Mouse (Mus musculus) heart, adult 2 months (tissue): ENCODE measurements at regions not wholly inside any gene's neighbourhood (a gene's known extent, or its start where the extent isn't known, plus 50 kb on each side); places are given as distances from the start of the nearest gene placed in this dataset.

Experiments
- DNase-seq, 2 experiments: peaks; one replicate each; pipeline ENCODE4 v3.0.0; 2021
- H3K27ac ChIP-seq: fragments of 200-600 bp; 2 replicates; pipeline ENCODE4 v1.8.1; 2022
- H3K27me3 ChIP-seq: fragments of 200-500 bp; 2 replicates; pipeline ENCODE4 v1.6.1; 2012; ENCODE audit warnings: mild to moderate bottlenecking, low read length, inconsistent platforms, mixed read lengths; ENCODE audit not compliant: control insufficient read depth, insufficient read depth
- H3K36me3 ChIP-seq: fragments of 200-500 bp; 2 replicates; pipeline ENCODE4 v1.6.1; 2012; ENCODE audit warnings: low read length, inconsistent platforms; ENCODE audit not compliant: control insufficient read depth, insufficient read depth
- H3K4me1 ChIP-seq: fragments of 200-500 bp; 2 replicates; pipeline ENCODE4 v1.6.1; 2011; ENCODE audit warnings: low read length; ENCODE audit not compliant: control insufficient read depth, insufficient read depth
- H3K4me3 ChIP-seq: fragments of 200-600 bp; 2 replicates; pipeline ENCODE4 v1.8.1; 2022
- H3K79me2 ChIP-seq: fragments of 200-500 bp; replicated peaks from 2 replicates; pipeline ENCODE4 v1.6.1; 2012; ENCODE audit warnings: mild to moderate bottlenecking, inconsistent platforms, low read length, moderate library complexity, mixed read lengths; ENCODE audit not compliant: control insufficient read depth, insufficient read depth
- H3K9ac ChIP-seq: fragments of 200-500 bp; 2 replicates; pipeline ENCODE4 v1.6.1; 2012; ENCODE audit warnings: low read depth, mild to moderate bottlenecking, control low read depth, inconsistent platforms, low read length, mixed read lengths
- CTCF ChIP-seq: fragments of 200-600 bp; IDR thresholded peaks from 2 replicates; pipeline ENCODE4 v1.8.1; 2022; ENCODE audit warnings: antibody characterized with exemption, mild to moderate bottlenecking, moderate library complexity
- EP300 ChIP-seq: fragments of 200-500 bp; IDR thresholded peaks from 2 replicates; pipeline ENCODE4 v1.6.1; 2011; ENCODE audit warnings: low read depth, low read length, control low read depth; ENCODE audit not compliant: insufficient read depth
- POLR2A ChIP-seq: fragments of 200-500 bp; IDR thresholded peaks from 2 replicates; pipeline ENCODE4 v1.6.1; 2011; ENCODE audit warnings: mild to moderate bottlenecking, low read depth, low read length, control low read depth; ENCODE audit not compliant: insufficient read depth
- WGBS: fragments of 180-500 bp; shearing (Covaris S2); methylation state at CpG from one replicate; pipeline ENCODE4 v1.1.7; 2018; 5-methylcytosine and 5-hydroxymethylcytosine counted together
- intact Hi-C: fragments of 180-260 bp; cut with DNase I; formaldehyde crosslinking; loops from one replicate; pipeline ENCODE4 v1.15.1; 2025

DNA sequence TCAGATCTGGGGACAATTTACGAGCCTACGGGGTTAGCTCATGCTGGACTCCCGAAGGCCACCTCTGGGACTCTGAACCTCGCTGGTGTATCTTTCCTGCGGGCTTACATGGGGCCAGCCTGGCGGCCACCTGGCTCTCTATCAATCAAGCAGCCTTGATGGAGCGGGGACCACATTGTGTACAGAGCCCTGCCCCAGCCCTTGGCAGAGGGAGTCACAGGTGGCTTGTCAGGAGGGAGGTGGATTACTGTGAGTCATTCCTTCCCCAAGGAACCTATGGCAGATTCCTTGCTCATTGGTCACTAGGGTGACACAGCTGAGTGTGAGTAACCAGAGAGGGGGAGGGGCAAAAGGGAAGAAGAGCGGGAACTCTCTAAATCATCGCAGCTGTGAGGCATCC, 105.8 kb upstream of the Vangl1 start:
- Histone ChIP-seq H3K27me3 (no peaks in the 10 kb centered on the region), H3K9ac (no peak overlapping the region), H3K27ac (no peak overlapping the region), H3K4me1 (peaks cover 2% of the 10 kb centered on the region), H3K36me3 (no peaks in the 10 kb centered on the region), H3K4me3 (no peak overlapping the region), H3K79me2 (no peaks in the 10 kb centered on the region)
- WGBS: 80% methylated on average over 9 of the region's 9 CpGs
- intact Hi-C loops: no loop called here
- no peak for DNase-seq
- TF ChIP-seq CTCF (no peak), EP300 (no peak), POLR2A (no peak)

GRCm38 (mm10) chr3:102309756-102310155, 105.3 kb upstream of the Vangl1 start:
- Histone ChIP-seq H3K27ac (no peak overlapping the region), H3K36me3 (no peaks in the 10 kb centered on the region), H3K4me1 (peaks cover 2% of the 10 kb centered on the region), H3K4me3 (no peak overlapping the region), H3K79me2 (no peaks in the 10 kb centered on the region), H3K27me3 (no peaks in the 10 kb centered on the region), H3K9ac (no peak overlapping the region)
- intact Hi-C loops: loop anchor here (1.0 kb wide), 1 partner anchor 382 kb away; no protein-coding TSS in a partner anchor
- DNase-seq: peak; percentile 66 to 79
- WGBS: 16% methylated on average over 9 of the region's 9 CpGs
- no peak for TF ChIP-seq EP300
- no peak for TF ChIP-seq POLR2A
- peak; percentile 86 for TF ChIP-seq CTCF

GRCm38 (mm10) chr3:102307656-102308055, 103.2 kb upstream of the Vangl1 start:
- Histone ChIP-seq H3K36me3 (no peaks in the 10 kb centered on the region), H3K79me2 (no peaks in the 10 kb centered on the region)

GRCm38 (mm10) chr3:102292385-102292784, 87.9 kb upstream of the Vangl1 start:
- H3K27me3 ChIP-seq: no peaks in the 10 kb centered on the region
- intact Hi-C loops: no loop called here
- DNase-seq: no peak
- H3K9ac ChIP-seq: no peak overlapping the region
- no peaks in the 10 kb centered on the region for H3K79me2 ChIP-seq
- no peaks in the 10 kb centered on the region for H3K4me1 ChIP-seq
- no peak overlapping the region for H3K4me3 ChIP-seq
- no peaks in the 10 kb centered on the region for H3K36me3 ChIP-seq
- H3K27ac ChIP-seq: no peak overlapping the region
- TF ChIP-seq CTCF (no peak), EP300 (no peak), POLR2A (no peak)
- 85% methylated on average over 3 of the region's 3 CpGs for WGBS

More at GRCm38 (mm10) chr3:102307656-102308055, 103.2 kb upstream of the Vangl1 start:
- no peak for DNase-seq
- no peak overlapping the region for H3K9ac ChIP-seq
- H3K4me1 ChIP-seq: peaks cover 2% of the 10 kb centered on the region
- TF ChIP-seq CTCF: no peak
- WGBS: 53% methylated on average over 1 of the region's 1 CpGs
- no peak overlapping the region for H3K27ac ChIP-seq
- no peaks in the 10 kb centered on the region; the same call in 1 of the 2 replicates for H3K27me3 ChIP-seq
- intact Hi-C loops: no loop called here
- no peak overlapping the region for H3K4me3 ChIP-seq

DNA sequence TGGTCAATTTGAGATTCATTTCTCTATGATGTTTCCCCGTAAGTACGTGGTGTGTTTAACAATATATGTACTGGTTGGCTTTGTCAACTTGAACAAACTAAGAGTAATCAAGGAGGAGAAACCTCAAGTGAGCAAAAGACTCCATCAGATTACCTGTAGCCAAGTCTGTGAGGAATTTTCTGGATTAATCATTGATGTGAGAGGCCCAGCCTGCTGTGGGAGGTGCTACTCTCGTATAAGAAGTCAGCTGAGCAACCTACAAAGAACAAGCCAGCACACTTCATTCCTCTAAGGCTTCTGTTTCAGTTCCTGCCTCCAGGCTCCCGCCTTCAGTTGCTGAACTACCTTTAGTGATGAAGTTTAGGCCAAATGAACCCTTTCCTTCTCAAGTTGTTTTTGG, 77.5 kb upstream of the Vangl1 start:
- no peak for TF ChIP-seq POLR2A
- no peak for DNase-seq
- no peaks in the 10 kb centered on the region for H3K4me1 ChIP-seq
- WGBS: 80% methylated on average over 4 of the region's 4 CpGs
- no peaks in the 10 kb centered on the region for H3K36me3 ChIP-seq
- intact Hi-C loops: no loop called here
- no peak overlapping the region for H3K9ac ChIP-seq
- no peaks in the 10 kb centered on the region for H3K27me3 ChIP-seq
- H3K27ac ChIP-seq: no peak overlapping the region
- no peaks in the 10 kb centered on the region for H3K79me2 ChIP-seq
- no peak overlapping the region for H3K4me3 ChIP-seq

DNA sequence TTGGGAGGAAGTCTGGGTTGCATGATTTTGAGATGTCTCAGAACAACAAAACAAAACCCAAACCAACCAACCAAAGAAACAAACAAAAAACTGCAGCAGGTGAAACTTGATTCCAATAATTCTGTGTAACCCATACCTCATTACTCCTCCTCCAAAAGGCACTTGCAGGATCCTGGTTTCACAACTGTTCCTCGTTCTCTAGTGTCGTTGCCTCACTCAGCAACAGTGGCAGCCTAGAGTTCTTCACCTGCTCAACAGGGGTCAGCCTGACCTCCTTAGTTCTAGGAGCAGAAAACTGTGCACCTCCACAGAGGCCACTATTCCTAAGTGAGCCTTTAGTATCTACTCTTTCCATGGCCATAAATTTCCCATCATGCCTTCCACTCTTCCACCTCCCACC, 72.3 kb upstream of the Vangl1 start:
- DNase-seq: no peak
- TF ChIP-seq CTCF (no peak), EP300 (no peak), POLR2A (no peak)
- Histone ChIP-seq H3K9ac (no peak overlapping the region), H3K27ac (no peak overlapping the region), H3K4me3 (no peak overlapping the region), H3K36me3 (no peaks in the 10 kb centered on the region), H3K4me1 (peaks cover 6% of the 10 kb centered on the region; the same call in 1 of the 2 replicates), H3K79me2 (no peaks in the 10 kb centered on the region), H3K27me3 (no peaks in the 10 kb centered on the region)
- intact Hi-C loops: no loop called here
- 90% methylated on average over 2 of the region's 2 CpGs for WGBS
